Mouse (Mus musculus) thymus, adult 2 months (tissue): ENCODE measurements around the gene Cdk5r2. TPM values are rescaled to one million over a fixed set of nuclear protein-coding genes. Genes with fewer than 3 reads are reported as not detected.

Experiments
- DNase-seq: peaks from one replicate; pipeline ENCODE4 v3.0.0; 2021
- H3K27ac ChIP-seq: fragments of 200-500 bp; 2 replicates; pipeline ENCODE4 v1.5.1; 2012; ENCODE audit warnings: low read length, control low read depth; ENCODE audit not compliant: control insufficient read depth, insufficient read depth
- H3K27me3 ChIP-seq: fragments of 200-500 bp; 2 replicates; pipeline ENCODE4 v1.6.1; 2012; ENCODE audit warnings: mild to moderate bottlenecking, low read length, moderate library complexity, mixed read lengths; ENCODE audit not compliant: control insufficient read depth, insufficient read depth
- H3K36me3 ChIP-seq: fragments of 200-500 bp; 2 replicates; pipeline ENCODE4 v1.6.1; 2012; ENCODE audit warnings: mild to moderate bottlenecking, low read length, moderate library complexity; ENCODE audit not compliant: control insufficient read depth, insufficient read depth
- H3K4me1 ChIP-seq: fragments of 200-500 bp; replicated peaks from 2 replicates; pipeline ENCODE4 v1.6.1; 2012; ENCODE audit warnings: low read length; ENCODE audit not compliant: control insufficient read depth, insufficient read depth
- H3K4me3 ChIP-seq: fragments of 200-500 bp; 2 replicates; pipeline ENCODE4 v1.5.1; 2012; ENCODE audit warnings: mild to moderate bottlenecking, low read length, control low read depth, moderate library complexity; ENCODE audit not compliant: control insufficient read depth, insufficient read depth
- CTCF ChIP-seq: fragments of 200-500 bp; IDR thresholded peaks from 2 replicates; pipeline ENCODE4 v1.5.1; 2012; ENCODE audit warnings: mild to moderate bottlenecking, control low read depth, low read length, moderate library complexity, borderline replicate concordance; ENCODE audit not compliant: control insufficient read depth, poor library complexity, insufficient read depth; ENCODE audit errors: extremely low read depth
- POLR2A ChIP-seq: fragments of 200-500 bp; IDR thresholded peaks from 2 replicates; pipeline ENCODE4 v1.6.1; 2012; ENCODE audit warnings: mild to moderate bottlenecking, low read length, control low read depth, moderate library complexity; ENCODE audit not compliant: control insufficient read depth, poor library complexity, insufficient read depth; ENCODE audit errors: extremely low read depth
- WGBS: fragments of 180-500 bp; shearing (Covaris S2); methylation state at CpG from one replicate; pipeline ENCODE4 v1.1.7; 2018; 5-methylcytosine and 5-hydroxymethylcytosine counted together
- polyA plus RNA-seq: library from polyadenylated mRNA; depleted of rRNA; stranded (reverse); fragments of >200 nt; gene quantifications from 2 replicates; pipeline ENCODE4 v1.2.3, GENCODE M21; 2012; rRNA removed

Cdk5r2 gene
- polyA plus RNA-seq, 1 experiment = 0.34 TPM

DNA sequence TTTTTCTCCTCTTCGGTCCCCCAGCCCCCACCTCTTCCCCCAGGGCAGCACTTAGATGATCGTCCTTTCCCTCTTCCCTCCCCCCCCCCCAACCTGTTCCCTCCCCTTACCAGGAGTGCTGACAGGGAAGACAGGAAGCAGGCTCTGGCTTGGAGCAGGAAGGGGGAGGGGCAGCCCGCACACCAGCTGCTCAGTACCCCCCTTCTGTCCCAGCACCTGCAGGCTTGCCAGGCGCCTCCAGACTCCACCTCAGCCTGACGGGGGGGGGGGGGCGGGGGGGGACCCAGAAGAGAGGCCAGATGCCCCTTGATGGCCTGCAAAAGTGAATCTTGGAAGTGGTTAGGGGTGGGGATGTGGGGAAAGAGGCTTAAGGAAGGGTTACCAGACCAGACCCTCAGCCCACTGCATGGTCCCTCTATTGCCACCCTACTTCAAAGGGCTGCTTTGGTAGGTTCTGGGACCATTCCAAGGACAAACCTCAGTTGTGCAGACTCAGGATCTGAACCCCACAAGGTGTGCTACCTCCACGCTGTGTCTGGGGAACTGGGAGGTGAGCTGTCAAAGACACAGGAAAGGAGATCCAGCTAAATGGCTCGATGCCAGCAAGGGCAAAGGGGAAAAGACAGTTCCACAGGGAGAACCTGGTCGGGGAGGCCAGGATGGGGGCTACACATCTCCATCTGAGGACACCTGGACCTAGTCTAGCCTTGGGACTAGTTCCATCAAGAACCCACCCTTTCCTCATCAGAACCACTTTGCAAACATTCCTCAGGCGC, 44.1 kb downstream of the Cdk5r2 start:
- DNase-seq = no peak
- Histone ChIP-seq H3K36me3 (no peaks in the 10 kb centered on the region), H3K4me1 (0 out of 2 replicates have a peak, but pooled peaks cover 5% of the 10 kb centered on the region), H3K4me3 (no peak overlapping the region), H3K27me3 (peaks cover 14% of the 10 kb centered on the region; the same call in 1 of the 2 replicates), H3K27ac (no peak overlapping the region)
- TF ChIP-seq CTCF (no peak), POLR2A (no peak)
- 9% methylated on average over 10 of the region's 10 CpGs for WGBS

DNA sequence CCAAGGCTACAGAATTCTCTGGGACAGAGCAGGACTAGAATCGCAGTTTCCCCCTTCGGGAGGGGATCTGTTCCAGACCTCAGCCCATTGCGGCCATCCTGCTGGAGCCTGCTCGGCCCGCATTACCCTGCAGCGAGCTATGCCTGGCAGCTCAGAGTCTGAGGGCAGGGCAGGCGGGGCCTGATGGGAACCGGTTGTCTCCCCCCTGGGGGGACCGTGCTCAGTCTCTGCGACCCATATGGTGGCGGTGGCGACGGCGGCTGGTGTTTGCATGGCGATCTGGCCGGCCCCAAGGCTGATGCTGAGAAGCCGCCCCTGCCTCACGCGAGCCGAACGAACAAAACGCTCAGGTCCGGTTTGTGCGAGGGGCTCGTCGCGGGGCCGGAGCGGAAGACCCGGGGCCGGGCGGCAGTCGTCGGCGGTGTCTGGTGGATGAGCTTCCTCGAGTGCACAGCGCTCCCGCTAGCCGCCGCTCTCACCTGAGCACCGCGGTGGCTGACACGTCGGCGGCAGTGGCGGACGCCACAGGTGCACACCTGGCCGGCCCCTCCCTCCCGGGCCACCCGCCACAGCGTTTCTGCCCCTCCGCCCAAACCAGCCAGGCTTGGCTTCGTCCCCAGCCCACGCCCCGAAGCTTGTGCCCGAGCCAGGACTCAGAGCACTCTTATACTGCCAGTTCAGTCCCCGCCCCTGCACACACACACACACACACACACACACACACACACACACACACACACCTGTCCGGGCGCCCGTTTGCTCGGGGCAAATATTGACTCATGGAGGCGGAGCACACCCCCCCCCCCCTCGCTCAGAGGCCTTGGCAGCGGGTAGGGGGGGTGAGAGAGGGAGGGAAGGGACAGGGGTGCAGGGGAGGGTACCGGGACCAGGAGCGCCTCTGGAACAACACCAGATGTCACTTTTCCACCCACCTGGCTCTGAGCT, 45.9 kb downstream of the Cdk5r2 start:
- H3K27ac ChIP-seq = no peak overlapping the region
- no peak for DNase-seq
- H3K36me3 ChIP-seq = no peaks in the 10 kb centered on the region
- H3K4me3 ChIP-seq = no peak overlapping the region
- H3K27me3 ChIP-seq = peaks cover 14% of the 10 kb centered on the region; the same call in 1 of the 2 replicates
- 0 out of 2 replicates have a peak, but pooled peaks cover 5% of the 10 kb centered on the region for H3K4me1 ChIP-seq
- whole genome bisulfite sequencing = 3% methylated on average over 65 of the region's 66 CpGs
- no peak for TF ChIP-seq CTCF
- no peak for TF ChIP-seq POLR2A

DNA sequence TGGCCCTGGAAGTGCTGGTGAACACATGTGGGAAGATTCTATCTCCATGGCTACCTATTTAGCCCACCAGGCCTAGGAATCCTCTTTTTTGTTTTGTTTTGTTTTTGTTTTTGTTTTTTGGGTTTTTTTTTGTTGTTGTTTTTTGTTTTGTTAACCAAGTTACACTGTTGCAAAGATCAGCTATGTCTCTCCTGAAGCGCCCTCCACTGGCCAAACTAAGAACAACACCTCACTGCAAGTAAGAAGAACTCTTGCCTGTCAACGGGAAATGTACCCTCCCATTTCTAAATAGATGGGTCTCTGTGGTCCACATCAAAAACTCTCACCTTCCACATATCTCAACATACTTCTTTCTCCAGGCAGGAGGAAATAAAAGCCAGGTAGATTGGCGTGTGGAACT, 47.0 kb downstream of the Cdk5r2 start:
- DNase-seq = peak; percentile 31
- no peak overlapping the region for H3K4me3 ChIP-seq
- H3K36me3 ChIP-seq = no peaks in the 10 kb centered on the region
- 10% methylated on average over 3 of the region's 3 CpGs for WGBS
- no peak for TF ChIP-seq CTCF
- no peak for TF ChIP-seq POLR2A
- H3K4me1 ChIP-seq = 0 out of 2 replicates have a peak, but pooled peaks cover 5% of the 10 kb centered on the region
- no peak overlapping the region for H3K27ac ChIP-seq
- H3K27me3 ChIP-seq = peaks cover 14% of the 10 kb centered on the region; the same call in 1 of the 2 replicates

DNA sequence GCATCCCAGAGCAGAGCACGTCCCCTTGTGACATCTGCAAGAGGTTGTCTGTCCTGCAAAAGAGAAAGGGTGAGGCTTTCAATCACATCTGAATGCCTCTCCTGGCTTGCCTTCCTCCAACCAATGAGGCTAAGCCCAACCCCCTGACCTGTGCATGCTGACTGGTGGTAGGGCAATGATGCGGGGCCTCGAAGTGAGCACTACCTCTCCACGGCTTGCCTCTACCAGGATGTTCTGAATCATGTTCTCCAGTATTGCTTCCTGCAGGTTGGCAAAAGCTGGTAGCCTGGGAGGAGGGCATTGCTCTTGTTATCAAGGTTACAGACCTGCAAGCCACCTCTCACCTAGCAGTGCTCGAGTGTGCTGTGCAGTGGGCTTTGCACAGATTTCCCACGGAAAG, 47.5 kb downstream of the Cdk5r2 start:
- 0 out of 2 replicates have a peak, but pooled peaks cover 5% of the 10 kb centered on the region for H3K4me1 ChIP-seq
- 19% methylated on average over 6 of the region's 6 CpGs for WGBS
- peaks cover 14% of the 10 kb centered on the region; the same call in 1 of the 2 replicates for H3K27me3 ChIP-seq
- H3K4me3 ChIP-seq = no peak overlapping the region
- H3K36me3 ChIP-seq = no peaks in the 10 kb centered on the region
- no peak for DNase-seq
- no peak for TF ChIP-seq CTCF
- no peak for TF ChIP-seq POLR2A
- H3K27ac ChIP-seq = no peak overlapping the region

Other genes with a start within 250 kb of the Cdk5r2 start
- 45.7 and 51.4 TPM in 2 replicates for gene Ttll4, start 193.2 kb upstream of the Cdk5r2 start, polyA plus RNA-seq
- gene Cyp27a1, start 141.4 kb upstream of the Cdk5r2 start, polyA plus RNA-seq = 9.5 and 10.7 TPM in 2 replicates
- gene Prkag3, start 105.7 kb upstream of the Cdk5r2 start, polyA plus RNA-seq = 0.10 and 0.38 TPM in 2 replicates
- gene Wnt6, start 83.0 kb upstream of the Cdk5r2 start, polyA plus RNA-seq = 1.8 and 1.9 TPM in 2 replicates
- 5.0 and 5.3 TPM in 2 replicates for gene Wnt10a, start 63.4 kb upstream of the Cdk5r2 start, polyA plus RNA-seq
- 0.24 and 0.26 TPM in 2 replicates for gene Fev, start 30.5 kb downstream of the Cdk5r2 start, polyA plus RNA-seq
- 1.0 and 1.5 TPM in 2 replicates for gene Cryba2, start 38.2 kb downstream of the Cdk5r2 start, polyA plus RNA-seq
- 0.48 and 0.69 TPM in 2 replicates for gene Cfap65, start 80.7 kb downstream of the Cdk5r2 start, polyA plus RNA-seq
- gene Ihh, start 96.7 kb downstream of the Cdk5r2 start, polyA plus RNA-seq = 0.75 and 0.94 TPM in 2 replicates